Mouse (Mus musculus) neural tube, embryonic 12.5 days (tissue): ENCODE results near the gene Vrk1. TPM values are rescaled to one million over a fixed set of nuclear protein-coding genes. Genes with fewer than 3 reads are reported as not detected.
A peak's percentile ranks its signal among the peaks of the same experiment; 100 is the strongest.

Experiments
- ATAC-seq: fragments of 200-750 bp; cut with Nextera tagmentation; 2 replicates; pipeline ENCODE4 v1.8.0; 2017; ENCODE audit warnings: low read depth, mild to moderate bottlenecking, moderate TSS enrichment, moderate library complexity; ENCODE audit not compliant: low FRiP score
- H3K27ac ChIP-seq: fragments of 300-500 bp; sonication (generic); 2 replicates; pipeline ENCODE4 v1.5.1; 2016
- H3K27me3 ChIP-seq: fragments of 300-500 bp; sonication (generic); replicated peaks from 2 replicates; pipeline ENCODE4 v1.6.1; 2016; ENCODE audit warnings: mild to moderate bottlenecking
- H3K36me3 ChIP-seq: fragments of 300-500 bp; sonication (generic); 2 replicates; pipeline ENCODE4 v1.6.1; 2016; ENCODE audit warnings: mild to moderate bottlenecking
- H3K4me1 ChIP-seq: fragments of 300-500 bp; sonication (generic); 2 replicates; pipeline ENCODE4 v1.6.1; 2016
- H3K4me2 ChIP-seq: fragments of 300-500 bp; sonication (generic); replicated peaks from 2 replicates; pipeline ENCODE4 v1.6.1; 2016; ENCODE audit warnings: mild to moderate bottlenecking
- H3K4me3 ChIP-seq: fragments of 300-500 bp; sonication (generic); 2 replicates; pipeline ENCODE4 v1.5.1; 2016
- H3K9ac ChIP-seq: fragments of 300-500 bp; sonication (generic); 2 replicates; pipeline ENCODE4 v1.6.1; 2016; ENCODE audit warnings: mild to moderate bottlenecking
- H3K9me3 ChIP-seq: fragments of 300-500 bp; sonication (generic); 2 replicates; pipeline ENCODE4 v1.6.1; 2016; ENCODE audit warnings: mild to moderate bottlenecking
- WGBS: fragments of 180-500 bp; shearing (Covaris S2); methylation state at CpG from one replicate; pipeline ENCODE4 v1.1.7; 2016; 5-methylcytosine and 5-hydroxymethylcytosine counted together
- polyA plus RNA-seq: library from polyadenylated mRNA; unstranded; fragments of >200 nt; fragmentation: Nextera tagmentation; extraction: Ambion mirVana; gene quantifications from 2 replicates; pipeline ENCODE4 v1.2.1, GENCODE M21; 2016

The Vrk1 gene
- polyA plus RNA-seq, 1 experiment from 2014 or later: 61.5 TPM

- ATAC-seq: no peak
- no peak overlapping the region for H3K4me3 ChIP-seq
- 0 out of 2 replicates have a peak, but pooled peaks cover 4% of the 10 kb centered on the region for H3K9me3 ChIP-seq
- 89% methylated on average over 6 of the region's 6 CpGs for WGBS
- no peak overlapping the region for H3K27ac ChIP-seq
- H3K4me2 ChIP-seq: no peak overlapping the region
- no peaks in the 10 kb centered on the region for H3K36me3 ChIP-seq
- H3K27me3 ChIP-seq: no peaks in the 10 kb centered on the region
- H3K4me1 ChIP-seq: peaks cover 6% of the 10 kb centered on the region
- no peak overlapping the region for H3K9ac ChIP-seq
Measured at GRCm38 (mm10) chr12:106006218-106006617, 3.8 kb upstream of the Vrk1 start.

GRCm38 (mm10) chr12:106008348-106009050, 1.5 kb upstream of the Vrk1 start:
- no peak overlapping the region for H3K4me3 ChIP-seq
- no peak overlapping the region for H3K27ac ChIP-seq
- peaks cover 6% of the 10 kb centered on the region; the same call in 1 of the 2 replicates for H3K4me1 ChIP-seq
- no peak for ATAC-seq
- 92% methylated on average over 22 of the region's 22 CpGs for WGBS
- no peak overlapping the region for H3K4me2 ChIP-seq
- no peaks in the 10 kb centered on the region for H3K27me3 ChIP-seq
- no peaks in the 10 kb centered on the region for H3K36me3 ChIP-seq
- H3K9me3 ChIP-seq: 0 out of 2 replicates have a peak, but pooled peaks cover 4% of the 10 kb centered on the region
- no peak overlapping the region for H3K9ac ChIP-seq

- Histone ChIP-seq H3K36me3 (no peaks in the 10 kb centered on the region), H3K9me3 (0 out of 2 replicates have a peak, but pooled peaks cover 4% of the 10 kb centered on the region), H3K4me3 (peak overlapping the region; percentile 90; the same call in 1 of the 2 replicates), H3K27me3 (no peaks in the 10 kb centered on the region), H3K27ac (no peak overlapping the region), H3K4me1 (peaks cover 6% of the 10 kb centered on the region; the same call in 1 of the 2 replicates), H3K9ac (no peak overlapping the region), H3K4me2 (peak overlapping the region; percentile 88)
- 83% methylated on average over 12 of the region's 12 CpGs for WGBS
- ATAC-seq: no peak; the same call in 1 of the 2 replicates
Measured at GRCm38 (mm10) chr12:106009122-106009870, 732 bp upstream of the Vrk1 start.

GRCm38 (mm10) chr12:106012161-106012560, 2.1 kb downstream of the Vrk1 start:
- no peak overlapping the region for H3K27ac ChIP-seq
- H3K27me3 ChIP-seq: no peaks in the 10 kb centered on the region
- H3K4me1 ChIP-seq: peaks cover 6% of the 10 kb centered on the region; the same call in 1 of the 2 replicates
- no peaks in the 10 kb centered on the region for H3K36me3 ChIP-seq
- H3K4me2 ChIP-seq: no peak overlapping the region
- H3K4me3 ChIP-seq: no peak overlapping the region
- WGBS: 72% methylated on average over 2 of the region's 2 CpGs
- no peak for ATAC-seq
- no peak overlapping the region for H3K9ac ChIP-seq
- no peaks in the 10 kb centered on the region for H3K9me3 ChIP-seq

- WGBS: 95% methylated on average over 12 of the region's 12 CpGs
- Histone ChIP-seq H3K9me3 (no peaks in the 10 kb centered on the region), H3K4me1 (no peaks in the 10 kb centered on the region), H3K27ac (no peak overlapping the region), H3K36me3 (no peaks in the 10 kb centered on the region), H3K4me3 (no peak overlapping the region), H3K4me2 (no peak overlapping the region), H3K9ac (no peak overlapping the region), H3K27me3 (no peaks in the 10 kb centered on the region)
- ATAC-seq: no peak
Measured at GRCm38 (mm10) chr12:106016265-106017012, 6.4 kb downstream of the Vrk1 start.

- Histone ChIP-seq H3K4me1 (no peaks in the 10 kb centered on the region), H3K27me3 (no peaks in the 10 kb centered on the region), H3K9me3 (no peaks in the 10 kb centered on the region), H3K27ac (no peak overlapping the region), H3K4me3 (no peak overlapping the region), H3K36me3 (no peaks in the 10 kb centered on the region), H3K9ac (no peak overlapping the region), H3K4me2 (no peak overlapping the region)
- WGBS: 81% methylated on average over 4 of the region's 4 CpGs
- no peak for ATAC-seq
Measured at GRCm38 (mm10) chr12:106020063-106020462, 10.0 kb downstream of the Vrk1 start.

GRCm38 (mm10) chr12:106023652-106024051, 13.6 kb downstream of the Vrk1 start:
- Histone ChIP-seq H3K27me3 (no peaks in the 10 kb centered on the region), H3K36me3 (peaks cover 3% of the 10 kb centered on the region; the same call in 1 of the 2 replicates), H3K9me3 (no peaks in the 10 kb centered on the region), H3K9ac (no peak overlapping the region), H3K4me2 (no peak overlapping the region), H3K4me3 (no peak overlapping the region), H3K4me1 (no peaks in the 10 kb centered on the region), H3K27ac (no peak overlapping the region)
- WGBS: 95% methylated on average over 9 of the region's 9 CpGs
- no peak for ATAC-seq

GRCm38 (mm10) chr12:106025416-106025815, 15.4 kb downstream of the Vrk1 start:
- no peak overlapping the region for H3K4me3 ChIP-seq
- no peaks in the 10 kb centered on the region for H3K9me3 ChIP-seq
- peaks cover 6% of the 10 kb centered on the region; the same call in 1 of the 2 replicates for H3K36me3 ChIP-seq
- no peaks in the 10 kb centered on the region for H3K4me1 ChIP-seq
- no peak for ATAC-seq
- 84% methylated on average over 6 of the region's 6 CpGs for WGBS
- H3K27me3 ChIP-seq: no peaks in the 10 kb centered on the region
- no peak overlapping the region for H3K27ac ChIP-seq
- no peak overlapping the region for H3K9ac ChIP-seq
- H3K4me2 ChIP-seq: no peak overlapping the region

GRCm38 (mm10) chr12:106026385-106027134, 16.5 kb downstream of the Vrk1 start:
- WGBS: 88% methylated on average over 16 of the region's 16 CpGs

GRCm38 (mm10) chr12:106027372-106027771, 17.3 kb downstream of the Vrk1 start:
- H3K9ac ChIP-seq: no peak overlapping the region
- no peaks in the 10 kb centered on the region for H3K27me3 ChIP-seq
- no peak overlapping the region for H3K4me3 ChIP-seq
- no peak overlapping the region for H3K27ac ChIP-seq
- H3K4me2 ChIP-seq: no peak overlapping the region
- ATAC-seq: no peak
- H3K36me3 ChIP-seq: peaks cover 6% of the 10 kb centered on the region; the same call in 1 of the 2 replicates
- 96% methylated on average over 5 of the region's 5 CpGs for WGBS
- no peaks in the 10 kb centered on the region for H3K9me3 ChIP-seq
- no peaks in the 10 kb centered on the region for H3K4me1 ChIP-seq

More at GRCm38 (mm10) chr12:106026385-106027134, 16.5 kb downstream of the Vrk1 start:
- no peak overlapping the region for H3K4me2 ChIP-seq
- no peaks in the 10 kb centered on the region for H3K27me3 ChIP-seq
- H3K9ac ChIP-seq: no peak overlapping the region
- H3K36me3 ChIP-seq: peaks cover 6% of the 10 kb centered on the region; the same call in 1 of the 2 replicates
- ATAC-seq: no peak
- H3K4me3 ChIP-seq: no peak overlapping the region
- no peaks in the 10 kb centered on the region for H3K9me3 ChIP-seq
- H3K27ac ChIP-seq: no peak overlapping the region
- H3K4me1 ChIP-seq: no peaks in the 10 kb centered on the region

GRCm38 (mm10) chr12:106029582-106029981, 19.6 kb downstream of the Vrk1 start:
- WGBS: 85% methylated on average over 2 of the region's 2 CpGs

More at GRCm38 (mm10) chr12:106029582-106029981, 19.6 kb downstream of the Vrk1 start:
- no peak overlapping the region for H3K9ac ChIP-seq
- H3K4me3 ChIP-seq: no peak overlapping the region
- no peaks in the 10 kb centered on the region for H3K9me3 ChIP-seq
- no peaks in the 10 kb centered on the region for H3K27me3 ChIP-seq
- H3K4me2 ChIP-seq: no peak overlapping the region
- no peak overlapping the region for H3K27ac ChIP-seq
- no peak for ATAC-seq
- H3K4me1 ChIP-seq: no peaks in the 10 kb centered on the region
- H3K36me3 ChIP-seq: peaks cover 6% of the 10 kb centered on the region; the same call in 1 of the 2 replicates
